Mouse (Mus musculus) mouse embryonic stem cell (cell line): ENCODE results near the gene Glg1.
"Not testable (repeated sequence)": the region's sequence is repeated elsewhere in the genome, so short reads cannot be mapped to it uniquely, and the experiment has no call there.

ENCODE experiments used
- in situ Hi-C, 2 experiments: fragments of 300-500 bp; cut with MboI; formaldehyde crosslinking; loops; 1 replicate in 1 of 2; 3 replicates in 1 of 2; pipeline ENCODE4 v1.14.3; 2019 to 2020; ENCODE audit warnings: low sequenced_read_pairs in 2 of 2, low pct_unique_long_range_greater_than_20kb in 1 of 2, mixed read lengths in 1 of 2; ENCODE audit not compliant: unreplicated experiment in 1 of 2

Glg1 gene

DNA sequence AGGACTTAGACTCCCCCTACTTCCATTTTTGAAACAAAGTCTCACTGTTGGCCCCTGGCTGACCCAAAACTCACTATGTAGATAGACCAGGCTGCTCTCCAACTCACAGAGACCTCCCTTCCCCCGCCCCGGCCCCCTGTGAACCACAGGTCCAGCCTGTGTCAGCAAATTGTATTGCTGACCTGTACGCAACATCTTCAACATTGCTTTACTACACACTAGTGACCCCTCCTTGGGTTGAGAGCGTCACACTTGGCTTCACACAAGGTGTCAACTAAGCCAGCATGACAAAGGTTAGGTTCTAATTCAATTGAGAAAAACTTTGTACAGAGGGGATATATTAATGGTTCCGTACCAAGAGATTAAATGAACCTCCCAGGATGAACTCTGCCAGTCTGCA lies 1.2 kb upstream of the Glg1 start:
- in situ Hi-C loops: no loop called here

- in situ Hi-C loops: no loop called here
Measured at GRCm38 (mm10) chr8:111259408-111259741, 359 bp upstream of the Glg1 start.

- in situ Hi-C loops: no loop called here
Measured at GRCm38 (mm10) chr8:111258010-111258630, 896 bp downstream of the Glg1 start.

DNA sequence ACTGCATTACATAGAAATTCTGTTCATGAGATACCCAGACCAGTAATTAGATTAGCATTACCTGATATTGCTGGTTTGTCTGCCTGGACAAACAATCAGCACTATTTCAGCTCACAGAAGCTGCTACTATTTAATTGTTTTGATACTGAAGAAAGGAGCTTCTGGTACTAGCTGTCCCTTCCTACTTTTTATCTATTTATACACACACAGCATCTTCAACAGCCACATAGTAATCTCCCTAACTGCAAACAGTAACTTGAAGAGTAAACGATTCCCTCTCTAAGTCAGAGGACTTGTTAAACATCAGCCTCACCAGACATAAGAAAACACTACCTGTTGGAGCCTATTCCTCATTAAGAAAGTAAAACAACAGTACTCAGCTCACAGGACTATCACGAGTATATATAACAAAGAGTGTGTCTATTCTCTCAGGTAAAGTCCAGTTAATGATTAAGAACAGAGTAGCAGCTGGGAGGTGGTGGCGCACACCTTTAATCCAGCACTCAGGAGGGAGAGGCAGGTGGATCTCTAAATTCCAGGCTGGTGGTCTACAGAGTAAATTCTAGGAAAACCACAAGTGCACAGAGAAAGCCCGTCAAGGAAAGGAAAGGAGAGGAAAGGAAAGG lies 6.4 kb downstream of the Glg1 start:
- in situ Hi-C loops: no loop called here

- in situ Hi-C loops: no loop called here
Measured at GRCm38 (mm10) chr8:111250111-111250510, 8.9 kb downstream of the Glg1 start.

- in situ Hi-C loops: no loop called here
Measured at GRCm38 (mm10) chr8:111248136-111248535, 10.9 kb downstream of the Glg1 start.

DNA sequence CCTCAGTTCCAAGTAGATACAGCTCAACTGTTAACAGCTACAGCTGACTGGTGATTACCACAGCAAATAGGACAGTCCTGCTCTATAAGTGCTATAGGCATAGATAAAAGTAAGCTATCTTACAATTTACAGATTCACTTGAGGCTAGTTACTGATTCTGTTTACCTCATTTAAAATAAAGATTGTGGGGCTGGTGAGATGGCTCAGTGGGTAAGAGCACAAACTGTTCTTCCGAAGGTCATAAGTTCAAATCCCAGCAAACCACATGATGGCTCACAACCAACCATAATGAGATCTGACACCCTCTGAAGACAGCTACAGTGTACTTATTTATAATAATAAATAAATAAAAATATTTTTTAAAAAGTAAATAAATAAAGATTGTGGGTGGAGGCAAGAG lies 12.2 kb downstream of the Glg1 start:
- in situ Hi-C loops: not testable (repeated sequence)

DNA sequence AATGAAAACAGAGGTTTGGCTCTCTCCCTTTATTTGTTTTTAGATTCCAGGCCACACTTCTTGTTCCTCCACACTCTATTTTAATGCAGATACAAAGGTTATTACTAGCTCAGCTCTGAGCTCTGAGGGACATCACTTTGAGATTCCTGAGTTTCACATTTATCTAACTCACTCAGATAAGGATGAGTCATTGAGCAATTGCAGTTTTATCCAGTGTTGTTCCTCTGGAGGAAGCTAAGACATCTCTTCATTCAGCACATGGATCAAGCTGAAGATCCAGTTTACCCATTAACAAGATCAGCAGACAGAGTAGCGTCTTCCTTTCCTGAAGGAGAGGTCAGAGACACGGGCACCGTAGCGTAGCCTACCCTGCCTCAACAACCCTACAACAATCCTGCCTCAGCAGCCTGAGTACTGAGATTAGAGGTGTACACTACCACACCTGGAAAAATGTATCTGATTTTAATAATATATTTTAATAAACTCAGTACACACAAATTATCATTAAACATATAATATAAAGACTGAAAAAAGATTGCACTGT lies 12.7 kb downstream of the Glg1 start:
- in situ Hi-C loops: no loop called here

DNA sequence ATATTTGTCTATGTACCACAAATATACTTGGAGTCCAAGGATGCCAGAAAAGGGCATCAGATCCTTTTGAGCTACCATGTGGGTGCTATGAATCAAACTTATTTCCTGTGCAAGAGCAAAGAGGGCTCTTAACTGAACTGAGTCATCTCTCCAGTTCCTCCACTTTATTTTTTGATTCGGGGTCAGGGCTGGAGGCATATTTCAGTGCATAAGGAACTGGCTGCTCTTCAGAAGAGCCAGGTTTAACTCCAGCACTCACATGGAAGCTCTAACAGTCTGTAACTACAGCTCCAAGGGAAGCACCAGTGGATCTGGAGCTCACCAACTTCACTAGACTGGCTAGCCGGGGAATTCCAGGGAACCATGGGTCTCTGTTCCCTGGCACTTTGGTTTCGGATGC lies 21.7 kb downstream of the Glg1 start:
- in situ Hi-C loops: no loop called here

DNA sequence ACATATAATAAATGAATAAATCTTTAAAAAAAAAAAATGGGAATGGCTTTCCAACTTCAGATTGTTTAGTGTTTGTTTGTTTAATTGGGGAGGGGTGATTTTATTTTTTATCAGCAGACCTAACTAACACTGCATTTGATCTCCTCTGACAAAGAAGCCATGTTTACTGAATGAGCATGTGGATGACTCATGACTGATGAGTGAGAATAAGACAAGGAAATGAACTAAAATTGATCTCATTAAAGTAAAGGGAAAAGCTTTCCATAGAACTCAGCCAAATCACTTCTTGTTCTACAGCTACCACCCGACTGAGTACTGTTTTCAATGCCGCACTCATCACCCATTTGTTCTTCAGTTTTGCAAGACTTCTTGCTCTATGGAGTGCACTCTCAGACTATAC lies 25.3 kb downstream of the Glg1 start:
- in situ Hi-C loops: no loop called here

DNA sequence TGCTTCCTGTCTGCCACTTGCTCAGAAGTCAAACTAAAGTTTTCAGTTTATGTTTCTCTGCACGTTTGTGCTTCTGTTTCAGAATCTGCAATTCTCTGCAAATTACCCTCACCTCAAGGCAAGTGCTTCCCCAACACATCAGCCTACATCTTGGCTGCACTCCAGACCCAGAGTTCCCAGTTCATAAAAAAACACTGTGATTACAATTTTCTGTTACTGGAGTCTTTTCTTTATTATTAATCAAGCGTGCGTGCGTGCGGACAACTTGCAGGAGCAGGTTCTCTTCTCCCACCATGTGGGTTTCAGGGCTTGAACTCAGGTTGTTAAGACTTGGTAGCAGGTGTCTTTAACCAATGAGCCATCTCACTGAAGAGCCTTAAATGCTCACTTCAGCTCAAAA lies 34.9 kb downstream of the Glg1 start:
- in situ Hi-C loops: no loop called here

DNA sequence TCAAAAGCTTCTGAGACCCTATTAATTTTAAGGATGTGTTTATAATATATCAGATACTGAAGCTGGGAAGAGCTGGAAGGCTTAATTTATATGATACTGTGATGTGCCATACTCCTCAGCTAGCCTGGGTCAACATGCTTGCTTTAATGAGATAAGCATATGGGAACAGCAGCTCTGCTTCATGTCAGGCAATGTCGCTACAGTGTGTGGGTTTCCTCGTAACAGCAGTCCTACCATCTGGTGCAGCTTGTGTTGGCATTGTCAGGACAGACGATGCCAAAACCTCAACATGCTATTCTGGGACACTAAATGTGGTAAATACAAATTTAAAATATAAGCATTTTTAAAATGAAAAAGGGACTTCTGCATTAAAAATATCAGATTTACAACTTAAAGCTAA lies 40.9 kb downstream of the Glg1 start:
- in situ Hi-C loops: no loop called here

- in situ Hi-C loops: no loop called here
Measured at GRCm38 (mm10) chr8:111213406-111213805, 45.6 kb downstream of the Glg1 start.

- in situ Hi-C loops: no loop called here
Measured at GRCm38 (mm10) chr8:111211180-111211579, 47.8 kb downstream of the Glg1 start.

- in situ Hi-C loops: no loop called here
Measured at GRCm38 (mm10) chr8:111209874-111210273, 49.1 kb downstream of the Glg1 start.

- in situ Hi-C loops: no loop called here
Measured at GRCm38 (mm10) chr8:111206321-111206720, 52.7 kb downstream of the Glg1 start.

DNA sequence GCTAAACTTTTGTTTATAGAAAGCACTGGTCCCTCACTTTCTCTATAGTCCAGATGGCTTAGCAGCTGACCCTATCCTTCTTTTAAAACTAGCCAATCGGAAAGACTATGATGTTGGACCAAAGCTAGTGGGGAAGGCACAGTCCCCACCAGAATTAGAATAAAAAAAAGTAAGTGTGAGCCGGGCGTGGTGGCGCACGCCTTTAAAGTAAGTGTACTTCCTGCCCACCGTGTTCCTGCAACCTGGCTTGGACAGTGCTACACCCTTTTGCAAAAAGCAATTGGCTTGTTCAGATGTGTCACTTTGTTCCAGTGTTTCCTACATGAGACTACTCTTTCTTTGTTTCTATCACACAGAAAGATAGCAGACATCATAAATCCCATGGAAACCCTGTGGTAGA lies 54.0 kb downstream of the Glg1 start:
- in situ Hi-C loops: no loop called here

- in situ Hi-C loops: no loop called here
Measured at GRCm38 (mm10) chr8:111203341-111203740, 55.7 kb downstream of the Glg1 start.

DNA sequence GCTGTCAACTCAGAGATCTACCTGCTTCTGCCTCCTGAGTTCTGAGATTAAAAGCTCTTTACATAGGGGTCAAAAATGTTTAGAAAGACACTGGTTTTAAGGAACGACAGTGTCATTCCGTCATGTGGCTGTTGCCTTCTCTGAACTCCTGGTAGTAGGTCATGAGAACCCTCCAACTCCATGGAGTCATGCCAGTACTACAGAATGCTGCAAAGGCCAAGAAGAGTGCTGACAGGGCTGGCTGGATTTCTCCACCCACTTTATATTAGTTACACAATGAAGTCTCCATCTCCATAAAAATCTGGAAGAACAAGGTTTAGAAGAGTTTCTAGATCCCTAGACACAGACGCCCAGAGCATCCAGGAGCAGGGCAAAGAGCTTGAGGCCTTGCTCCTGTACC lies 61.0 kb downstream of the Glg1 start:
- in situ Hi-C loops: no loop called here

DNA sequence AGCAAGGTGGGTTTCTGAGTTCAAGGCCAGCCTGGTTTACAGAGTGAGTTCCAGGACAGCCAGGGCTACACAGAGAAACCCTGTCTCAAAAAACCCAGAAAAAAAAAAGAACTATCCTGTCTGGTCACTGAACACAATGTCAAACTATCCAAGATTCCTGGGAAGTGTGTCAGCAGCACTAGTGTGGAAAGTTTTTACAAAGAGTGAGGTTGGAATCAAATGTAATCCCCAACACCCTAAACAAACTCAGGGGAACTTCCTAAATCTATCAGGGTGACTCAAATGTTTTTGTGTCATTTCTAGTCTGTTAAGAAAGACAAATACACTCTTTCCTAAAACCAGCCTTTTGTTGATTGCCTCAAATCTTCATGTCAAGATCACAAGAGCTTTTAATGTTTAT lies 62.8 kb downstream of the Glg1 start:
- in situ Hi-C loops: no loop called here
